Mouse (Mus musculus): ENCODE measurements at regions not wholly inside any gene's neighbourhood (a gene's known extent, or its start where the extent isn't known, plus 50 kb on each side); places are given as distances from the start of the nearest gene placed in this dataset.

GRCm38 (mm10) chr1:55898031-55898430 lies 492.3 kb downstream of the Plcl1 start:
- Histone ChIP-seq H3K36me3 (ENCODE audit: control insufficient read depth, insufficient read depth, low read length) (no peaks in the 10 kb centered on the region), H3K27ac (ENCODE audit: control insufficient read depth, insufficient read depth, low read length) (no peak overlapping the region), H3K4me1 (replicated peaks; ENCODE audit: control insufficient read depth, insufficient read depth, low read length) (no peaks in the 10 kb centered on the region), H3K27me3 (ENCODE audit: control insufficient read depth, insufficient read depth, low read length) (no peaks in the 10 kb centered on the region), H3K4me3 (ENCODE audit: control insufficient read depth, insufficient read depth, low read length) (no peak overlapping the region)
- 39% methylated on average over 3 of the region's 3 CpGs for WGBS
- no peak for TF ChIP-seq CTCF (IDR thresholded peaks at IDR 0.05; ENCODE audit: borderline replicate concordance, control insufficient read depth, extremely low read depth, insufficient read depth, low read length, poor library complexity)
- TF ChIP-seq POLR2A (IDR thresholded peaks at IDR 0.05; ENCODE audit: control insufficient read depth, extremely low read depth, insufficient read depth, low read length, poor library complexity), result no peak
- DNase-seq, result no peak

GRCm38 (mm10) chr1:55900033-55900432 lies 494.3 kb downstream of the Plcl1 start:
- Histone ChIP-seq H3K4me1 (replicated peaks; ENCODE audit: control insufficient read depth, insufficient read depth, low read length) (no peaks in the 10 kb centered on the region), H3K27me3 (ENCODE audit: control insufficient read depth, insufficient read depth, low read length) (no peaks in the 10 kb centered on the region), H3K36me3 (ENCODE audit: control insufficient read depth, insufficient read depth, low read length) (no peaks in the 10 kb centered on the region), H3K4me3 (ENCODE audit: control insufficient read depth, insufficient read depth, low read length) (no peak overlapping the region), H3K27ac (ENCODE audit: control insufficient read depth, insufficient read depth, low read length) (no peak overlapping the region)
- TF ChIP-seq CTCF (IDR thresholded peaks at IDR 0.05; ENCODE audit: borderline replicate concordance, control insufficient read depth, extremely low read depth, insufficient read depth, low read length, poor library complexity), result no peak
- TF ChIP-seq POLR2A (IDR thresholded peaks at IDR 0.05; ENCODE audit: control insufficient read depth, extremely low read depth, insufficient read depth, low read length, poor library complexity), result no peak
- DNase-seq, result no peak
- WGBS, result 94% methylated on average over 3 of the region's 3 CpGs

GRCm38 (mm10) chr1:55903177-55903576 lies 497.5 kb downstream of the Plcl1 start:
- TF ChIP-seq POLR2A (IDR thresholded peaks at IDR 0.05; ENCODE audit: control insufficient read depth, extremely low read depth, insufficient read depth, low read length, poor library complexity) (no peak), CTCF (IDR thresholded peaks at IDR 0.05; ENCODE audit: borderline replicate concordance, control insufficient read depth, extremely low read depth, insufficient read depth, low read length, poor library complexity) (no peak)
- Histone ChIP-seq H3K4me3 (ENCODE audit: control insufficient read depth, insufficient read depth, low read length) (no peak overlapping the region), H3K36me3 (ENCODE audit: control insufficient read depth, insufficient read depth, low read length) (no peaks in the 10 kb centered on the region), H3K4me1 (replicated peaks; ENCODE audit: control insufficient read depth, insufficient read depth, low read length) (no peaks in the 10 kb centered on the region), H3K27me3 (ENCODE audit: control insufficient read depth, insufficient read depth, low read length) (no peaks in the 10 kb centered on the region), H3K27ac (ENCODE audit: control insufficient read depth, insufficient read depth, low read length) (no peak overlapping the region)
- DNase-seq, result no peak
- WGBS, result 15% methylated on average over 3 of the region's 3 CpGs

- WGBS, result 14% methylated on average over 2 of the region's 2 CpGs
- TF ChIP-seq POLR2A (IDR thresholded peaks at IDR 0.05; ENCODE audit: control insufficient read depth, extremely low read depth, insufficient read depth, low read length, poor library complexity) (no peak), CTCF (IDR thresholded peaks at IDR 0.05; ENCODE audit: borderline replicate concordance, control insufficient read depth, extremely low read depth, insufficient read depth, low read length, poor library complexity) (no peak)
- Histone ChIP-seq H3K27ac (ENCODE audit: control insufficient read depth, insufficient read depth, low read length) (no peak overlapping the region), H3K4me3 (ENCODE audit: control insufficient read depth, insufficient read depth, low read length) (no peak overlapping the region), H3K36me3 (ENCODE audit: control insufficient read depth, insufficient read depth, low read length) (no peaks in the 10 kb centered on the region), H3K27me3 (ENCODE audit: control insufficient read depth, insufficient read depth, low read length) (no peaks in the 10 kb centered on the region), H3K4me1 (replicated peaks; ENCODE audit: control insufficient read depth, insufficient read depth, low read length) (no peaks in the 10 kb centered on the region)
- DNase-seq, result no peak
These were observed 498.9 kb downstream of the Plcl1 start for GRCm38 (mm10) chr1:55904571-55904970.

GRCm38 (mm10) chr1:55905232-55905631 lies 499.5 kb downstream of the Plcl1 start:
- Histone ChIP-seq H3K4me3 (ENCODE audit: control insufficient read depth, insufficient read depth, low read length) (no peak overlapping the region), H3K27ac (ENCODE audit: control insufficient read depth, insufficient read depth, low read length) (no peak overlapping the region), H3K36me3 (ENCODE audit: control insufficient read depth, insufficient read depth, low read length) (no peaks in the 10 kb centered on the region), H3K4me1 (replicated peaks; ENCODE audit: control insufficient read depth, insufficient read depth, low read length) (no peaks in the 10 kb centered on the region), H3K27me3 (ENCODE audit: control insufficient read depth, insufficient read depth, low read length) (no peaks in the 10 kb centered on the region)
- 98% methylated on average over 4 of the region's 4 CpGs for WGBS
- TF ChIP-seq POLR2A (IDR thresholded peaks at IDR 0.05; ENCODE audit: control insufficient read depth, extremely low read depth, insufficient read depth, low read length, poor library complexity) (no peak), CTCF (IDR thresholded peaks at IDR 0.05; ENCODE audit: borderline replicate concordance, control insufficient read depth, extremely low read depth, insufficient read depth, low read length, poor library complexity) (no peak)
- DNase-seq, result no peak

- Histone ChIP-seq H3K27me3 (ENCODE audit: control insufficient read depth, insufficient read depth, low read length) (no peaks in the 10 kb centered on the region), H3K4me1 (replicated peaks; ENCODE audit: control insufficient read depth, insufficient read depth, low read length) (no peaks in the 10 kb centered on the region), H3K27ac (ENCODE audit: control insufficient read depth, insufficient read depth, low read length) (no peak overlapping the region), H3K4me3 (ENCODE audit: control insufficient read depth, insufficient read depth, low read length) (no peak overlapping the region), H3K36me3 (ENCODE audit: control insufficient read depth, insufficient read depth, low read length) (no peaks in the 10 kb centered on the region)
- WGBS, result 98% methylated on average over 2 of the region's 2 CpGs
- TF ChIP-seq CTCF (IDR thresholded peaks at IDR 0.05; ENCODE audit: borderline replicate concordance, control insufficient read depth, extremely low read depth, insufficient read depth, low read length, poor library complexity) (no peak), POLR2A (IDR thresholded peaks at IDR 0.05; ENCODE audit: control insufficient read depth, extremely low read depth, insufficient read depth, low read length, poor library complexity) (no peak)
- no peak for DNase-seq
These were observed 504.3 kb downstream of the Plcl1 start for GRCm38 (mm10) chr1:55910024-55910423.

- H3K36me3 ChIP-seq (ENCODE audit: control insufficient read depth, insufficient read depth, low read length), result no peaks in the 10 kb centered on the region
- DNase-seq, result no peak
- H3K4me1 ChIP-seq (replicated peaks; ENCODE audit: control insufficient read depth, insufficient read depth, low read length), result no peaks in the 10 kb centered on the region
- TF ChIP-seq POLR2A (IDR thresholded peaks at IDR 0.05; ENCODE audit: control insufficient read depth, extremely low read depth, insufficient read depth, low read length, poor library complexity) (no peak), CTCF (IDR thresholded peaks at IDR 0.05; ENCODE audit: borderline replicate concordance, control insufficient read depth, extremely low read depth, insufficient read depth, low read length, poor library complexity) (no peak)
- no peak overlapping the region for H3K4me3 ChIP-seq (ENCODE audit: control insufficient read depth, insufficient read depth, low read length)
- no peaks in the 10 kb centered on the region for H3K27me3 ChIP-seq (ENCODE audit: control insufficient read depth, insufficient read depth, low read length)
- no peak overlapping the region for H3K27ac ChIP-seq (ENCODE audit: control insufficient read depth, insufficient read depth, low read length)
- 95% methylated on average over 3 of the region's 3 CpGs for WGBS
These were observed 508.6 kb downstream of the Plcl1 start for GRCm38 (mm10) chr1:55914284-55914683.

All from thymus, adult 2 months (tissue).